Mouse (Mus musculus): ENCODE data around the gene Slc39a8. TPM values are rescaled to one million over a fixed set of nuclear protein-coding genes. Genes with fewer than 3 reads are reported as not detected.

Gene Slc39a8
- polyA plus RNA-seq, 1 experiment from 2014 or later, result 36.8 TPM

DNA sequence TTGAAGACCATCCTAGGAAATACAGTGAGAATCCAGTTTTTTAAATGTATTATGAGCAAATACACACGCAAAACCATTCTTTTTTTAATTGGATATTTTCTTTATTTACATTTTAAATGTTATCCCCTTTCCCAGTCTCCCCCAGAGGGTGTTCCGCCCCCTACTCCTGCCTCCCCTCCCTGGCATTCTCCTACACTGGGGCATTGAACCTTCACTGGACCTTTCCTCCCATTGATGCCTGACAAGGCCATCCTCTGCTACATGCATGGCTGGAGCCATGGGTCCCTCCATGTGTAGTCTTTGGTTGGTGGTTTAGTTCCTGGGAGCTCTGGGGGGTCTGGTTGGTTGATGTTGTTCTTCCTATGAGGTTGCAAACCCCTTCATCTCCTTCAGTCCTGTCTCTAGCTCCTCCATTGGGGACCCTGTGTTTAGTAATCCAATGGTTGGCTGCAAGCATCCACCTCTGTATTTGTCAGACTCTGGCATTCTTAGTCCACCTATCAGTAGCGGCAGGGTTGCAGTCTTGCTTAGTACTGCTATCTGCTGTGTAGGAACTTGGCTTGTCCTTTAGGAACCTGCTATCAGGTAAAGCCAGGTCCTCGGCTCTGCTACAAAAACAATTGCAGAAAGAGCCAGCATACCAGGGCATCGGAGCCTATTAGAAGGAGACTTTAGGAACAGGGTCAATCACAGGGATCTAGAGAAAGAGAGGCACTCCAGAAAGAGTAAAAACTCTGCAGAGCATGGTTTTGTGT, 8.9 kb upstream of the Slc39a8 start:
- no peaks in the 10 kb centered on the region for H3K4me1 ChIP-seq (replicated peaks; ENCODE audit: control insufficient read depth, insufficient read depth, low read length)
- H3K4me3 ChIP-seq (ENCODE audit: low read depth, low read length), result no peak overlapping the region
- no peaks in the 10 kb centered on the region for H3K27me3 ChIP-seq (replicated peaks; ENCODE audit: control insufficient read depth, insufficient read depth, low read length)
- WGBS, result 90% methylated on average over 5 of the region's 5 CpGs
- H3K36me3 ChIP-seq (ENCODE audit: control insufficient read depth, insufficient read depth), result no peaks in the 10 kb centered on the region
- no peak overlapping the region for H3K4me2 ChIP-seq (replicated peaks; ENCODE audit: low read depth)
- TF ChIP-seq CTCF (IDR thresholded peaks at IDR 0.05; ENCODE audit: low read depth), result no peak
- no peak overlapping the region for H3K27ac ChIP-seq (ENCODE audit: low read depth, low read length)
- H3K9me3 ChIP-seq (ENCODE audit: control insufficient read depth), result no peaks in the 10 kb centered on the region
- H3K9ac ChIP-seq (ENCODE audit: low read depth, low read length), result no peak overlapping the region
- no peak for ATAC-seq

DNA sequence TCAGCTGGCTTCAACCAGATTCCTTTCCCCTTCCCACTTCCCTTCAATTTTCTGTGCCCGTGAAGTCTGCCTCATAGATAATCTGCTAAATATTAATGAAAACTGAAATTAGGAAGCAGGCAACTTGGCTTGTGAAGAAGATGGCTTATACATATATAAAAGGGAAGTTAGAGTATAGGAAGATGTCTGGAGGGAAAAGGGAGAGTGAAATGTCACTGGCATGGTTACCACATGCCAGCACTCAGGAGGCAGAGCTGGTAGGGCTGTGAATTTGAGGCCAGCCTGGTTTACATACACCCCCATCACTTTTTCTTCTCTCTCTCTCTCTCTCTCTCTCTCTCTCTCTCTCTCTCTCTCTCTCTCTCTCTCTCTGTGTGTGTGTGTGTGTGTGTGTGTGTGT, 8.0 kb upstream of the Slc39a8 start:
- WGBS, result 53% methylated on average over 1 of the region's 1 CpGs
- Histone ChIP-seq H3K4me2 (replicated peaks; ENCODE audit: low read depth) (no peak overlapping the region), H3K36me3 (ENCODE audit: control insufficient read depth, insufficient read depth) (no peaks in the 10 kb centered on the region), H3K9ac (ENCODE audit: low read depth, low read length) (no peak overlapping the region), H3K4me3 (ENCODE audit: low read depth, low read length) (no peak overlapping the region), H3K27me3 (replicated peaks; ENCODE audit: control insufficient read depth, insufficient read depth, low read length) (no peaks in the 10 kb centered on the region), H3K9me3 (ENCODE audit: control insufficient read depth) (no peaks in the 10 kb centered on the region), H3K4me1 (replicated peaks; ENCODE audit: control insufficient read depth, insufficient read depth, low read length) (no peaks in the 10 kb centered on the region), H3K27ac (ENCODE audit: low read depth, low read length) (no peak overlapping the region)
- no peak for TF ChIP-seq CTCF (IDR thresholded peaks at IDR 0.05; ENCODE audit: low read depth)
- no peak for ATAC-seq

DNA sequence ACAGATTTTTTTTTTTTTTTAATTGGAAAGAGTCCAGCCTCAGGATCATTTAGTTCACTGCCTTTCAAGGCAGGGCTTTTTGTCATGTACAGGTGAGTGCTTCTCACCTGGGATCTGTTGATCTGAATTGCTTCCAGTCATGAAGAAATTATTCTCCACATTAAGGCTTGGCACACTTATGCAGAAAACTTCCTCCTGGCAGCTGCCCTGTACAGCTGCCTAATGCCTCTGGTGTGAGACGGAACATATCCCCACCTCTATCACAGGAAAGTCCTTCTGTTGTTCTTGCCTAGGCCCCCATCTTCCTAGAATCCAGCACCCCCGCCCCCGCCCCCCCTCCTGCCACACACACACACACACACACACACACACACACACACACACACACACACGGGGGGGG, 643 bp upstream of the Slc39a8 start:
- H3K9me3 ChIP-seq (ENCODE audit: control insufficient read depth), result no peaks in the 10 kb centered on the region
- 12% methylated on average over 3 of the region's 4 CpGs for WGBS
- no peaks in the 10 kb centered on the region for H3K27me3 ChIP-seq (replicated peaks; ENCODE audit: control insufficient read depth, insufficient read depth, low read length)
- H3K27ac ChIP-seq (ENCODE audit: low read depth, low read length), result peak overlapping the region; percentile 92
- no peaks in the 10 kb centered on the region for H3K4me1 ChIP-seq (replicated peaks; ENCODE audit: control insufficient read depth, insufficient read depth, low read length)
- H3K36me3 ChIP-seq (ENCODE audit: control insufficient read depth, insufficient read depth), result 0 out of 2 replicates have a peak, but pooled peaks cover 4% of the 10 kb centered on the region
- no peak for TF ChIP-seq CTCF (IDR thresholded peaks at IDR 0.05; ENCODE audit: low read depth)
- peak overlapping the region; percentile 73; the same call in 1 of the 2 replicates for H3K4me3 ChIP-seq (ENCODE audit: low read depth, low read length)
- no peak overlapping the region; the same call in 1 of the 2 replicates for H3K9ac ChIP-seq (ENCODE audit: low read depth, low read length)
- peak overlapping the region; percentile 97 for H3K4me2 ChIP-seq (replicated peaks; ENCODE audit: low read depth)
- ATAC-seq, result no peak

DNA sequence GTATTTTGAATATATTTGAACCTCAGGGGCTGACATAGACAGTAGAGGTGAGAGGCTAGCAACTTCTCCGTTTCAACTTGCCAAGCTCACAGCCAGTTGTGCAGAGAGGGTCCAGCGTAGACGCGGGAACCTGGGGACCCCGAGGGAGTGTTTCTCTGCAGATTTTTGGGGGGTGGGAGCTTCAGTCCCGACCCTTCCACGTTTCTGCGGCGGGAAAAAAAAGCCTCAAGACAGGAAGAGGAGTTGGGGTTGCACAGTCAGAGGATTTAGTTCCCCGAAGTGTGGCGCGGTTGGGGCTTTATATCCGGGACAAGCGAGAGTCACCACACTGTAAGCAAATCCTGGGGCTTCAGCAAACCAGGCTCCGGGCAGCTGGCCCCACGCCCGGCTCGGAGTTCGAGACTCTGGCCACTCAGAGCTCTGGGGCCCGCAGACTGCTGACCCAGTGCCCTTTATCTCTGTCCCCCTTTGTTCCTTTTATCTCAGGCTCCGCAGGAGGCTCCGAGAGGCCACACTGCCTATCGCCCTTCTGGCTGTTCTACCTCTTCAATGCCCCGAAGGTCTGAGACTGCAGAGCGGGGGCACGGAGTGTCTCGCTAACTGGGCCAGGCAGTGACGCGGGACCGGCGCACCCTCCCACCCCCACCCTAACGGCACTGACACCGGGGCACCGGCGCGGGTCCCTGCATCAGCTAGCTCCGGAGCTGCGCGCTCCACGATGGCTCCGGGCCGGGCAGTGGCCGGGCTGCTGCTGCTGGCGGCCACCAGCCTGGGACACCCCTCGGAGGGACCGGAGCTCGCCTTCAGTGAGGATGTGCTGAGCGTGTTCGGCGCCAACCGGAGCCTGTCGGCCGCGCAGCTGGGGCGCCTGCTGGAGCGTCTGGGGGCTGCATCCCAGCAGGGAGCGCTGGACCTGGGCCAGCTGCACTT, 940 bp downstream of the Slc39a8 start:
- TF ChIP-seq CTCF (IDR thresholded peaks at IDR 0.05; ENCODE audit: low read depth), result peak; percentile 67
- under 1% methylated on average over 57 of the region's 57 CpGs for WGBS
- H3K4me2 ChIP-seq (replicated peaks; ENCODE audit: low read depth), result peak overlapping the region; percentile 97

DNA sequence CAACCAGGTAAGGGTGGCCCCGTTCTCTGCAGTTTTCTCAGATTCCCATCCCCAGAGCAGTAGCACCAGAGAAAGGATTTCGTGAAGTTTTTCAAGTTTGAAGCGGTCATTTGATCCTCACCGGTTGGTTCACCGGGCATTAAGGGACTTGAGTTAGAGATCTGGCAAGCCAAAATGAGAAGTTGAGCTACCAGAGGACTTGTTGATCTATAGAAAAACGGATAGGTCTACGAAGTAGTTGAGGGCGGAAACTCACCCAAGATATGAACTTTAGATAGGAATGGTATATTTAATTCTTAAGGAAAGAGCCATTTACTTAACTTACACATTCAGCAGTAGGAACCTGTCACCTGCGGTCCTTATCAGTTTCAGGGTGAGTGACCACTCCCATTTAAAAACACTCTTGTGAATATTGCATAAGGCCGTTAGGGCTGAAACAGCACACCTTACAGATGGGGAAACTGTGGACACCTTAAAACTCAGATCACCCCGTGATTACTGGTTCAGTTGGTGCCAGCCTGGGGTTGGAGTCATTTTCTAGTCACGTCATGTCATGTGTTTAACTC, 1.7 kb downstream of the Slc39a8 start:
- peak overlapping the region; percentile 97 for H3K4me2 ChIP-seq (replicated peaks; ENCODE audit: low read depth)

More for the DNA sequence above, 940 bp downstream of the Slc39a8 start:
- peak; percentile 75 for ATAC-seq
- Histone ChIP-seq H3K4me1 (replicated peaks; ENCODE audit: control insufficient read depth, insufficient read depth, low read length) (no peaks in the 10 kb centered on the region), H3K36me3 (ENCODE audit: control insufficient read depth, insufficient read depth) (0 out of 2 replicates have a peak, but pooled peaks cover 4% of the 10 kb centered on the region), H3K27ac (ENCODE audit: low read depth, low read length) (peak overlapping the region; percentile 92), H3K27me3 (replicated peaks; ENCODE audit: control insufficient read depth, insufficient read depth, low read length) (no peaks in the 10 kb centered on the region), H3K4me3 (ENCODE audit: low read depth, low read length) (peak overlapping the region; percentile 73), H3K9ac (ENCODE audit: low read depth, low read length) (peak overlapping the region; percentile 62), H3K9me3 (ENCODE audit: control insufficient read depth) (no peaks in the 10 kb centered on the region)

DNA sequence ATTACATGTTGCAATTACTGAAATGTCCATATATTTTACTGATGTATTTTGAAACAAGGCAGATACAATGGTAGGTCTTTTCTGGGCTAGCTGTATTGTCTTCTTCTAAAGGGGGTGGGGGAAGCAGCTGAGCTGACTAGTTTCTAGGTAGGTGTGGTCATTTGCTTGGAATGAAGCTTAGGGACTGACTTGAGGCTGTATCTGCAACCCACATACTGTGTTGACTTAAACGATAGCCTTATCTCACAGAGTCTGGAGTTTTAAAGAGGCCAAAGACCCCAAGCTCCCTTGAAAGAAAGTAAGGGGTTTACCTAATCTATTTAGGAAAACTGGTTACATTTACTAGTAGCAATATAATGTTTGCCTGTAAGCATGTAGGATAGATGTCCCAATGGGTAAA, 2.9 kb downstream of the Slc39a8 start:
- Histone ChIP-seq H3K27me3 (replicated peaks; ENCODE audit: control insufficient read depth, insufficient read depth, low read length) (no peaks in the 10 kb centered on the region), H3K4me2 (replicated peaks; ENCODE audit: low read depth) (peak overlapping the region; percentile 97; the same call in 1 of the 2 replicates), H3K36me3 (ENCODE audit: control insufficient read depth, insufficient read depth) (0 out of 2 replicates have a peak, but pooled peaks cover 4% of the 10 kb centered on the region), H3K9me3 (ENCODE audit: control insufficient read depth) (no peaks in the 10 kb centered on the region), H3K9ac (ENCODE audit: low read depth, low read length) (no peak overlapping the region), H3K27ac (ENCODE audit: low read depth, low read length) (no peak overlapping the region), H3K4me3 (ENCODE audit: low read depth, low read length) (no peak overlapping the region), H3K4me1 (replicated peaks; ENCODE audit: control insufficient read depth, insufficient read depth, low read length) (no peaks in the 10 kb centered on the region)
- no peak for ATAC-seq
- no peak for TF ChIP-seq CTCF (IDR thresholded peaks at IDR 0.05; ENCODE audit: low read depth)
- WGBS, result 32% methylated on average over 1 of the region's 1 CpGs

More for the DNA sequence above, 1.7 kb downstream of the Slc39a8 start:
- Histone ChIP-seq H3K4me1 (replicated peaks; ENCODE audit: control insufficient read depth, insufficient read depth, low read length) (no peaks in the 10 kb centered on the region), H3K9ac (ENCODE audit: low read depth, low read length) (peak overlapping the region; percentile 62), H3K36me3 (ENCODE audit: control insufficient read depth, insufficient read depth) (0 out of 2 replicates have a peak, but pooled peaks cover 4% of the 10 kb centered on the region), H3K27ac (ENCODE audit: low read depth, low read length) (peak overlapping the region; percentile 92), H3K4me3 (ENCODE audit: low read depth, low read length) (peak overlapping the region; percentile 73), H3K9me3 (ENCODE audit: control insufficient read depth) (no peaks in the 10 kb centered on the region), H3K27me3 (replicated peaks; ENCODE audit: control insufficient read depth, insufficient read depth, low read length) (no peaks in the 10 kb centered on the region)
- ATAC-seq, result no peak
- WGBS, result 15% methylated on average over 12 of the region's 12 CpGs
- no peak for TF ChIP-seq CTCF (IDR thresholded peaks at IDR 0.05; ENCODE audit: low read depth)

Data from intestine, postnatal 0 days (tissue).